Mouse (Mus musculus): Measurements from ENCODE around the gene Rhcg.

The Rhcg gene

DNA sequence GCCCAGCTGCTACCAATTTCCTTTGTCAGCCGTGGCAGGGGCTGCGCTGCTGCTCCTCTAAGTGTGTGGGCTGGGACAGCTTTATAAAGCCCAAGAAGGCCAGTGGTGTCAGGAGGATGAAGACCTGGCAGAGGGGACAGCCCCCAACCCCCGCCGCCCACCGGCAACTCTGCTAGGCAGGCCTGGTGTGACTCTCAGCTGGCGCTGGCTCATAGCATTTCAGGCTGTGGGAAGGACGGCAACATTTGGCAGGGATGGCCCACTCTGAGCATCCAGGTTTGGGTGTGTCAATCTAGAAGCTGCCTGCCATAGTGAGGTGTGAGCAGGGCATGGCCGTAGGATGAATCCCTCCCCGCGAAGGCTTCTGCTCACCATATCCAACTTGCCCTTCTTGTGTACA lies 17.3 kb downstream of the Rhcg start:
- DNase-seq = no peak

DNA sequence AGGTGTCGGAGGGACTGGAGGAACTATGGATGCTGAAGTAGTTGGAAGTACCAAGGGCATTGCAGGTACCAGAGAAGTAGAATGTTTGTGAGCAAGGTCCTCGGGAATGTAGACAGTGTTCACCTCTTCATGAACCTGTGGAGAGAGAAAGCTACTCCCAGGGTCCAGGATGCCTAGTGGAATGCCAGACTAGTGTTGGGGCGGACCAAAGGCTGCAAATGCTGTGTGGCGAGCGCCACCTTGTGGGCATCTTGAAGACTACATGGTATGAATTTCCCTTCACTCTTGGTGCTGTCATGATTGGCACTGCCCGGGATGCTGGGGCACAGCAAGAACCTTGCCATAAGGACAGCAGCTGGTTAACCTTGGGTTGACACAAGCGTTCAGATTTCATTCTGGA lies 22.6 kb downstream of the Rhcg start:
- peak; percentile 89 to 90 for DNase-seq

DNA sequence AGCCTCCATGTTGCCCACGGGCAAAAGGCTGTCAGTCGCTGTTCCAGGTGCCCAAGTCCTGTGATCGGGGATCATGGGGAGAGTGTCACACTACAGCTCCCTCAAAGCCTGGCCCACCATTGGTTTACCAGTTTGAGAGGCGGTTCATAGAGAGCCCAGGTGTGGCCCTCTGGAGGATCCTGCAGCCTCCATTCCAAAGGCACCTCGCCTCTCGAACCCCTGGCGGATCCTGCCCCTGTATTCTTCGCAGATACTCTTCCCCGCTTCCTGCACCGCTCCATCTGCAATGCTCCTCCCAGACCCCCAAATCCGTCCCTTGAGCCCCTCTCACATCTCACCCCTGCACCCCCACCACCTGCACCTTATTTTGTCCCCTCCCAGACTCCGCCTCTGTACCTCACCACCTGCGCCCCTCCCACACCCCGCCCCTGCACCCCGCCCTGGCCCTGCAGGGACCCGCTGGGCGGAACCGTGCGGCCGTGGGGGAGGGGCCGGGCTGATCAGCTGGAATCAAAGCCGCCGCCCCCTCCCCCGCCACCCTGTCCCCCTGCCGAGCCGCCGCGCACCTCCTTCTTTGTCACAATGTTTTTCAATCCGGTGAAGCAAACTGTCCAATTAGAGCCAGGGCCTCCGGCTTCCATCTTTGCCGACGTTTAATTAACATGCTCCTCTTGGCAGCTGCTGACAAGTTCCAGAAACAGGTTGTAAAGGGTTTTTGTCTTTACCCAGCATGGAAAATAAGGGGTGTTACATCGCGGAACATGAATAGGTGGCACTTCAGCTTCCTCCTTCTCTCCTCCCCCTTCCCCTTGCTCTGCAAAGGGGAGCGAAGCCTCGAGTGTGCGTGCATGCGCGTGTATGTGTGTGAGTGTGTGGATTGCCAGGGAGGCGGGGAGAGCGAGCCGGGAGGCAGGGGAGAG lies 25.4 kb downstream of the Rhcg start:
- DNase-seq = peak; percentile 71 to 78

DNA sequence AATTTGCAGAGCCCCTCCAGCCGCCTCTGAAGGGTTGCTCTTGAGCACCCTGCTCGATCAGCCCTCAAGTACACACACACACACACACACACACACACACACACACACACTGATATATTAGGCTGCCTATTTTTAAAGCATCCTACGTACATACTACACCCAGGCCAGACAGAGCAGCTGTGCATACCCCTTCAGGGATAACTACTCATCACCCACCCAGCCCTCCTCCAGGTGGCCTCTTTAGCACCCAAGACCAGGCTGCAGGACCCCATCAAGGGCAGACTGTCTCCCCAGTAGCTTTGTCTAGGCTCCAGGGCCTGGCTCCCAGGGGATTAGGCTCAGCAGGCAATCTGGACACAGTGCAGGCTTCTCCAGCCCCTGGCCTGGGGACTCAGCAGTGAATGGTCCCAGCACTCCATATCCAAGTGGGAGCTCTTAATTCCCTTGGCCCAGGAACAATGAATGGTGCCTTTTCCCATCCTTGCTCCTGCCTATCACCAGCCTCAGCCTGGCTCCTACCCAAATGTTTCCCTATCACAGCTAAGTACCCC lies 26.8 kb downstream of the Rhcg start:
- DNase-seq = peak in 1 of 2 experiments; percentile 28

DNA sequence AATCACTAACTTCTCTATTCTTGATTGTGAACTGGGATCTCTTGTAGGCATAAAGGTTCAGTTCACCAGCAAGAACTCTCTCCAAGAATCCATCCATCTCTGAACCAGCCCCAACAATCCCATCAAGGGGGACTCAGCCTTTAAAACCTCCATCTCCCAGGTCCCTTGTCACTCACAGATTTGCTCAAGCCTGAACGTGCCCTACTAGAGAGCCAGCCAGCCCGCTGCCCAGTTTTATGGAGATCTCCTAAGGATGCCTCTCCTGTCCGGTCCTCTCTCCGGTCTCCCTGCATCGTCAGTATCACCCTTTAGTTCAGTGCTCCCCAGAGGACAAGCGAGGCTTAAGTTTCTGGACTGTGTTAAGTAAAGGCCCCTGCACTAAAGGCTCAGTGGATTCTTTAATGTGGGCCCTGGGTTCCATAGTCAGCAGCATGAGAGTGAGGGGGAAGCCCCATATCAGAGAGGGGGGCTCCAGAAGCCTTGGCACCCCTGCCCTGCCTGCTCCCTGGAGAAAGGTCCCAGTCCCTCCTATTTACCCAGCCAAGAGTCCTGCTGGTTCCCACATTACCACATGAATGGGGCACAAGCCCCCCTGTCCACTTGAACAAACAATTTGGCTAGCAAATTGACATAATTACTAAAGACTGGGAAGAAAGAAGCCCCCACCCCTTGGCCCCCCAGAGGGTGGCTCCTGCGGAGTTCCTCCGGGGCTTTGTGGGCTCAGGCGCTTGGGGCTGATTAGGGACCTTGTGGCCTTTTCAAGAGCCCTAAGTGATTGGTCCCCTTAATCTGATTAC lies 27.5 kb downstream of the Rhcg start:
- DNase-seq = no peak

DNA sequence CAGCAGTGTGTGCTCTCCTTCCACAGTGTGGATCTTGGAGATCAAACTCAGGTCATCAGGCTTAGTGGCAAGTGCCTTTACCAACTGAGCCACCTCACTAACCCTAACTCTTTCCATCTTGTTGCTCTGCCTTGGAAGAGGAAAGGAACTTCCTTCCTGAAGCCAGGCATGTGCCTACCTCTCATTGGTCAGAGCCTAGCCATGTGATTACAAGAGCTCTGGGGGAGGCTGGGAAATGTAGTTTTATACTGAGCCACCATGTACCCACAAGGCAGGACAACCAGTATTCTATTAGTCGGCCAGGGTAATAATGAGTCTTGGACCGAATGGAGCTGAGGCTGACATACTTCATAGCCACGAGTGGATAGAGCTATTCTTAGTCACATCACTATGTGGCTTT lies 29.2 kb downstream of the Rhcg start:
- DNase-seq = no peak

DNA sequence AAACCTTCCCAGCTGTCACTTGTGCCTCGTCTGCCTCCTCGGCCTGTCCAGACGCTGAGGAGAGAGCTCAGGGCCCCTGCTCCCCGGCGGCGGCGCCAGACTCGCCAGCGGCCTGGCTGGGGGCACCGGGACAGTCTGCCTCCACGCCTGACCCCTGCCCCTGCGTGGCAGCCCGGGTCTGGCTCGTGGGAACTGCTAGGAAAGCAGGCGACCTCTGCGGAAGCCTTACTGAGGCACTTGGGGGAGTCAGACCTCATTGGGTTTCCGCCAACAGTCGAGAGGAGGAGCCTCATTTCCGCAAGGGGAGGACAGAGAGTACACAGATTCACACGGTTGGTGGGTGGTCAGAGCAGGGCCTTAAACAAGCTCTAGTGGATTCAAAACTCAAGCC lies 38.6 kb downstream of the Rhcg start:
- DNase-seq = peak; percentile 72 to 78

DNA sequence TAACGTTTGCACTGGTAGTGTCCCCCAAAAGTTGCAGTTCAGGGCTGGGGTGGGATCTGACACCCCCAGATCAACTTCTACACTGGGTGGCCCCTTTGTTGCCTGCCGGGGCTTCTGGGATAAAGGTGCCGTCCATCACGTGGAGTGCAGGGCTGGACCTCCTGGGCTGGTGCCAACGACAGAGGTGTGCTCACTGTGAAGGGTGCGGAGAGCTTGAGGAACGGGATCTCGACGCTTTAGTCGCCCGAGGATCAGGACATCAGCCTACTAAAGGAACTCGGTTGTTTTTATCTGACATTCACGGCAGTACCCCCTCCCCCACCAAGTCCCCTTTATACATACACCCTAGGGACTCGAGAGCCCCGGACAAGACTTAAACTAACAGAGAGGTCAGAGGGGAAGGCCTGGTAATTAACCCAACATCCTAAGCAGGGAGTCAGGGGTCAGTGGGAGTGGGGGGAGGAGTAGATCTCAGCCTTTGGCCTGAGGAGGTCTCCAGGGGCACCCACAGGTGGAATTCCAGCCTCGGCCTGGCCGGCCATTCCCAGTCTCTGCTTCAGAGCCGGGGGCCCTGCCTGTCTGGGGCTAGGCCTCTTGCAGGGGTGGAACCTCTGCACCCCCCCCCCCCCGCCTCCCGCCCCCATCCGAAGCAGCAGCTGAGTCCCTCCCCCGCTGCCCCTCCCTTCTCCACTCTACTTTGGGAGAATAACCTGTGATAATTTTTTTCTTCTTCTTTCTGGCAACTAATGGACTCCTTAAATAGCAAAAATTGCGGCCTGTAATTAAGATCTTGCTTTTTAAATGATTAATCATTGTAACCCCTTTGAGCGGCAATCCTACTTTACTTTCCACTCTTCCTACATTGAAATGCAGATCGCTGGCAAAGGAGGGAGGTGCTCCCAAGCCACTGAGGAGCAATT lies 39.3 kb downstream of the Rhcg start:
- DNase-seq = peak; percentile 61 to 62

DNA sequence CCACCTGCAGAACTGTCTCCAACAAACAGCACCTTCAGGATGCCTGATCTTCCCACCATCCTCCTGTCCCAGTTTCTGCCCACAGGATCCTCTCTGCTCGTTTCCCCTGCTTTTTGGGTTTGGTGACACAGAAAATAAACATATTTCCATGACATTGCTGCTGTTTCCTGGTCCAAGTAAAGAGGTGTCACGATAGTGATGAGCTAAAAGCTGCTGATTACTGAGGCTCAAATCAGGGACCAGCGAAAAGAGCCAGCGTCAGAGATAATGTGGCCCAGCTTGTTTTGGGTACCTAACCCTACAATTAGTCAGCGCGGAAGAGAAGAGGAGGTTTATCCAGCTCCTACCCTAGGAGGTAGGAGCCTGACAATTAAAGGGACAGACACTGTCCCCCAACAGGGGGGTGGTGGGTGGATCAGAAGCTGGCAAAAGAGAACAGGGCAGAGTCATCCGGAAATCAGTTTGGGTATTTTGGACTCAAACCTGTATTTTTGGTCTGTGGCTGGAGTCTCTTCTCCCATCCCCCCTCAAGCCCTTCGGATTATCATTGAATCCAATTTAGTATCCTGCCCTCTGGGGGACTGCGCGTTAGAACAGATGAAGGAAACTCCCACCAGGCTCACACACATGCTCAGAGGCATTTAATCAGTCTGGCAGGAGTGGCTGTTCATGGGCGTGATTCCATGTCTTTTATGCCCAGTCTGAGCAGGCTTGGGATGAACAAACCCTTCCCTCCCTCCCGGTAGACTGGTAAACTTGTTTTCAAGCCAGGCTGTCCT lies 40.2 kb downstream of the Rhcg start:
- DNase-seq = peak; percentile 86 to 89

DNA sequence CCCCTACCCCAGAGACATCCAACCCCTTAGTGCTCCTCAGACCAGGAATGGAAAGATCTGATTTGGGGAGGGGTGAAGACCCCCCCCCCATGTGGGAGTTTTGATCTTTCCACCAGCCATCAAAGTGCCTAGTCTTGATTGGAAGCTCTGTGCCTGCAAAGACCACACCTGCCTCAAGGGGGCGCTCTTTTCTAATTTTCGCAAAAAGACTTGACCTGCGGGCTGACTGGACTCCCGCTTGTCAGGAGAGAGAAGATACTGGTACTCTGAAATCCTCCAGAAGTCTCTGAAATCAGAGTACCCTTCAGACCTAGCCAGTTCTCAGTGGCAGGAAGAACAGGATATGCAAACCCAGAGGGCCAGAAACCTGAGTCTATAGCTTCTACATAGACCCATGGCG lies 40.8 kb downstream of the Rhcg start:
- DNase-seq = peak; percentile 81 to 87

DNA sequence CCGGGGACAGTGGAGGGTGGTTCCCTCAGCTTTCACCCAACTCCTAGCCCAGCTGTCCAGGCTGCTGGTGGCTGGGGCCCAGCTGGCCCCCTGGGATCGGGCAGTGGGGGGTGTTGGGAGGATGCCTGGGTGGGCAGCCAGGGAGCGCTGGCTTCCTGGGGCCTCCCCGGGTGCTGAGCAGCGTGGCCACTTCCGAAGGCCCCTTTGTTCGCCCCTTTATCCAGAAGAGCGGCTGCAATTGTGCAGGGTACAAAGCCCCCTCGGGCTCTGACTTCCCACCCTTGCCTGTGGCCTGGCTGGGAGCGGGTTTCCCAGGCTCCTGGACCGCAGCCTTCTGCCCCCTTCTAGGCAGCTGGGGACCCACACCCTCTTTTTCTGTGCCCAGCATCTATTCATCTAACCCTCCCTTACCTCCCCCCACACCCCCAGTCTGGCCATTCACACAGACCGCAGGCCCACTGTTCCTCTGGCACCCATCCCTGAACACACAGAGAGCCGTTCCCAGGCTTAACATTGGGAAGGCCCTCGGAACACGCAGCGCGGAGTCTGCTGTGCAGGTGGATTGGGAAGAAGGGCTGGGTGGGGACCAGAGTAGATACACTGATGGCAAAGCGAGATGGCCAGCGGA lies 45.2 kb downstream of the Rhcg start:
- DNase-seq = peak; percentile 65 to 77

DNA sequence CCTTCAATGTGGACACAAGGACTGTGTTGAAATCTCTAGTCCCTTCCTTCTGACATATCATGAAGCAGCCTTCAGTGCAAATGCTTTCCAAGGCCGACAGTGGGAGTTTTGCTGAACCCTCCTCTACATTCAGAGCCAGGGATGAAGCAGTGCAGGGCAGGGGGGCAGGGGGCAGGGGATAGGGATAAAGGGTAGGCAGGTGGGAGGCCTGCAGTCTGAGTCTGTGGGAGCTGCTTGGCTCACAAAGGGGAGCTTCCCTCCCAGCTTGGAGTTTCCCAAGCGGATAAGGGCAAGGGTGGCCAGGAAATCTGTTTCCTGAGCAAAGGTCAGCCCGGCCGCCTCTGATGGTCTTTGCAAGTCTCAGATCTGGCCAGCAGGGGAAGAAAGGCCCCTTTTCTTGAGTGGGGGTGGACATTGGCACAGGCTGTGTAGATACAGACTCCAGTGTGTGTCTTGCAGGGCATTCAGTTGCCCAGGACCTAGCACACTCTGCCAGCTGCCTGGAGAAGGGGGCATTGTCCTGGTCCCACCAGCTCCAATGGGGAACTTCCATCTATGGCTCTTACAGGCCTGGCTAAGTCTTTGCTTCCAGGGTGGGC lies 48.4 kb downstream of the Rhcg start:
- DNase-seq = peak in 1 of 2 experiments; percentile 59

DNA sequence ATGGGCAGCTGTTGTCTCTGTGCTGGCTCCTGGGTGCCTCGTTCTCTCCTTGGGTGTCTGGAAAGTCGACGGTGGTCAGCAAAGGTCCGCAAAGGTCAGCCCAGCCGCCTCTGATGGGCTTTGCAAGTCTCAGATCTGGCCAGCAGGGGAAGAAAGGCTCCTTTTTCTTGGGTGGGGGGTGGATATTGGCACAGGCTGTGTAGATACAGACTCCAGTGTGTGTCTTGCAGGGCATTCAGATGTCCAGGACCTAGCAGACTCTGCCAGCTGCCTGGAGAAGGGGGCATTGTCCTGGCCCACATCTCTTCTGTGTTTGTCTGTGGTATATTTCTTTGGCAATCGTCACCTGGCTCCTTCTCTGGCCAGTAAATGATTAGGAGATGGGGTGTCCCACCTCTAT lies 49.2 kb downstream of the Rhcg start:
- peak in 1 of 2 experiments; percentile 31 for DNase-seq

DNA sequence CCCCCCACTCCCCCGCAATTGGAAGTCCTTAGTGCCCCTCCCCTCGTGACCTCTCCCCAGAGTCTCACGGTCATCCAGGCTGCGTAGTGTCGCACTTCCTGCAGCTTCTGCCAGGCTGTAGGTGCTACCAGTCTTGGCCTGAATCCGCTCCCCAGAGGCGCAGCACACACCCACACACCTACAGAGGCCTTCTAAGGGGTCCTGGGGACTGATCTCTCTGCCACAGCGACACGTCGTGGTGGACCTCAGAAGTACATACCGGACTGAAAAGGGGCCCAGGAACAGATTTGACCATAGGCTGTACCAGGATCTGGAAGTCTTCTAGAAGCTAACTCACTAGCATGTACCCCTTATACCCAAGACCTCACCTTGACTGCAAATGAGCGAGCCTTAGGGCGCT lies 53.8 kb downstream of the Rhcg start:
- DNase-seq = peak; percentile 70 to 72

DNA sequence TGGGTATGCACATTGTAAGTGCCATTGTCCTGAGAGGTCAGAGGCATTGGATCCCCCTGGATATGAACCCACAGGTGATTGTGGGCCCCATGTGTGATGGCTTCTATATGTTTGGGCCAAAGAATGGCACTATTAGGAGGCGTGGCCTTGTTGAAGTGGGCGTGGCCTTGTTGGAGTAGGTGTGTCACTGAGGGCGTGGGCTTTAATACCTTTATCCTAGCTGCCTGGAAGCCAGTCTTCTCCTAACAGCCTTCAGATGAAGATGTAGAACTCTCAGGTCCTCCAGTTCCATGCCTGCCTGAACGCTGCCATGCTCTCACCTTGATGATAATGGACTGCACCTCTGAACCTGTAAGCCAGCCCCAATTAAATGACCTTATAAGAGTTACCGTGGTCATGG lies 55.1 kb downstream of the Rhcg start:
- no peak for DNase-seq

DNA sequence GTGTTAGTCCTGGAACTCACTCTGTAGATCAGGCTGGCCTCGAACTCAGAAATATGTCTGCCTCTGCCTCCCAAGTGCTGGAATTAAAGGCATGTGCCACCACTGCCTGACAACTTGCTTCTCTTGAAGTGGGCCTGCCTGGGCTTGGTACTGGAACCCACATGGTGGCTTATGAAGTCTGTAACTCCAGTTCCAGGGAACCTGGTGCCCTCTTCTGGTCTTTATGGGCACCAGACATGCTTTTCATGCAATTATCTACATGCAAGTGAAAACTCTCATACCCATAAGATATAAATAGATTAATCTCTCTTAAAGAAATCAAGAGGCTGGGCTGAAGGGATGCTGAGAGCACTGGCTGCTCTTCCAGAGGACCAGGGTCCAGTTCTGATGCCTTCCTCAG lies 58.8 kb downstream of the Rhcg start:
- DNase-seq = peak in 1 of 2 experiments; percentile 31

DNA sequence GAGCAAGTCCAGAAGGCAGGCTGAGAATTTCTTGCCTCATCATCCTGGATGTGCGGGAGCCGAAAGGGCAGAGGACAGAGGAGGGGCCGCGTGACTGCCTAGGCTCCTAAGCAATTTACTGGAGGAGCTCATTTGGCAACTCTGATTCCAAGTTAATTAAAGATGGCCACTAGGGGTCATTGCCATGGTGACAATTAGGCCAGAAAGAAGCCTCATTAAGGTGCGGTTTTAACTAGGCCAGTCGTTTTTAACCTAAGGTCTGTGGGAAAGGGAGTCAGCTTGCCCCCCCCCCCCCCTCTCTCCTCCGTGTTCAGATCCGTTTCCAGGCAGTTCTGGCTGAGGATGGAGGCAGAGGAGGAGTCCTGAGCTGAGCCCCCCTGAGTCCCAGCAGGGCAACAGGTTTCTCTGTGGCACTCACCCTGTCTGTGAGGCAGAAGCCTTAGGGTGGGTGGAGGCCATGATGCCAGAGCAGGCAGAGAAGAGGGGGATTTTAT lies 59.7 kb downstream of the Rhcg start:
- DNase-seq = peak; percentile 38 to 51

DNA sequence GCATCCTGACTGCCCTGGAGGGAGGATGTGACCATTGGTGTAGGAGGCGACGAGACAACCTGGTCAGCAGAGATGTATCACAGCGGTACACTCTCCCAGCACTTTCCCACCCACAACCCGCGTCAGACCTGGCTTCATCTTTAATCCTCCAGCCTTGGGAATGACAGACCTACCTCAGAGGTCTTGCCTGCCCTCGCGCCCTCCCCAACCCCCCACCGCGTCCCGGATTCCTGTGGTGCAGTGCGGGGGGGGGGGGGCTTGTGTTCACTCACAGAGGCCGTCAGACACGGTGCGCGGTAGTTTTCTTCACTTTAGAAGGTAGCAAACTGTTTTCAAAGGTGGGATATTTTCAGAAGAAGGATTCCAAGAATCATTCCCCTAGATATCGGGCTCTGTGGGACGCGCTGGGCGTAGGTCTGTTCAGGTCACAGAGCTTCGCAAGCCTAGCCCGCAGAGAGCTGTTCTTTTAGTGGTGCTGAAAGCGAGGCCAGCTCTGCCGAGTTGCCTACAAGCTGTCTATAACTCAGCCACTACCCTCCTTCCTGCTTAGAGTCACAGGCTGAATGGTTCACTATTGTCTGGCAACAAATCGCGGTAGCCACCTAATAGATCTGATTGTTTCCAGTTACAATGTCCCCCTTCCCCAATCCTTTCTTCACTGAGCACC lies 62.0 kb downstream of the Rhcg start:
- no peak for DNase-seq

DNA sequence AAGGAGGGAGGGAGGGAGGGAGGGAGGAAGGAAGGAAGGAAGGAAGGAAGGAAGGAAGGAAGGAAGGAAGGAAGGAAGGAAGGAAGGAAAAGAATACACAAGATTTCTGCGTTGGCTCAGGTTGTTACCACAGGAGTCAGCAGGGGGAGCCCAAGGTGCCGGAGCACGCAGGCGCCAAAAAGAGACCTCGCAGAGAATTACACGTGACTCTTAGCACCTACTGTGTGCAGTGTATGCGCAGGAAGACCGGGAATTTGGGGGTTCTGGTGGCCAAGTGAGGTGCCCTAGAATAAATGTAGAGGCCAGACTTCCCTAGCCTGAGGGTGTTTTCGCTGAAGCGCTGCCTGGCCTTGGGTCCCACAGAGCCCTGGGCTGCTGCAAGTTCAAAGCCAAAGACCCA lies 64.8 kb downstream of the Rhcg start:
- peak; percentile 74 to 79 for DNase-seq
